Mouse (Mus musculus): ENCODE measurements around the gene Defb20. TPM values are rescaled to one million over a fixed set of nuclear protein-coding genes. Genes with fewer than 3 reads are reported as not detected.
"Not testable (repeated sequence)": the region's sequence is repeated elsewhere in the genome, so short reads cannot be mapped to it uniquely, and the experiment has no call there.

Defb20 gene
- not detected in 3 replicates for total RNA-seq (2017)

DNA sequence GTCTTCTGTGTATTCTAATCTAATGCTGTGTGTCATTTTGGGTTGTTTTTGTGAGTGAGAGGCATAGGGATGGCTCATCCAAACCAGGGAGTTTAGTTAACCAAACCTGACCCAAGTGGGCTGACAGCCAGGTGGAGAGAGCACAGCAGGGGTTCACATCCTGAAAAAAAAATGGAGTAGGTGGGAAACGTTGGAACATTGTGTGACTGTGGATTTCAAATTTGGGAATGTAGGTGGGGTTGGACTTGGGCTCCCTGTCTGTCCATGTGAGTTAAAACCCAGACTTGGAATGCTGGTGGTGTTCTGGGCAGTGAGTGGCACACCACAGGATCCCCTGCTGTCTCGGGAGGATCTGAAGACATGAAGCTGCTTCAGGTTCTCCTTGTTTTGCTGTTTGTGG is at the start of gene Defb20:
TSS of gene Defb20 (plus strand) at position 301 of the 400 bp plus-strand sequence.
- ATAC-seq (replicated peaks; ENCODE audit: insufficient number of reproducible peaks, low FRiP score, low TSS enrichment, poor library complexity, severe bottlenecking) = no peak

GRCm38 (mm10) chr2:152427493-152427892 is 49.4 kb upstream of the Defb20 start:
- no peak for ATAC-seq (replicated peaks; ENCODE audit: insufficient number of reproducible peaks, low FRiP score, low TSS enrichment, poor library complexity, severe bottlenecking)

GRCm38 (mm10) chr2:152428481-152428880 is 48.4 kb upstream of the Defb20 start:
- not testable (repeated sequence) for ATAC-seq (replicated peaks; ENCODE audit: insufficient number of reproducible peaks, low FRiP score, low TSS enrichment, poor library complexity, severe bottlenecking)

DNA sequence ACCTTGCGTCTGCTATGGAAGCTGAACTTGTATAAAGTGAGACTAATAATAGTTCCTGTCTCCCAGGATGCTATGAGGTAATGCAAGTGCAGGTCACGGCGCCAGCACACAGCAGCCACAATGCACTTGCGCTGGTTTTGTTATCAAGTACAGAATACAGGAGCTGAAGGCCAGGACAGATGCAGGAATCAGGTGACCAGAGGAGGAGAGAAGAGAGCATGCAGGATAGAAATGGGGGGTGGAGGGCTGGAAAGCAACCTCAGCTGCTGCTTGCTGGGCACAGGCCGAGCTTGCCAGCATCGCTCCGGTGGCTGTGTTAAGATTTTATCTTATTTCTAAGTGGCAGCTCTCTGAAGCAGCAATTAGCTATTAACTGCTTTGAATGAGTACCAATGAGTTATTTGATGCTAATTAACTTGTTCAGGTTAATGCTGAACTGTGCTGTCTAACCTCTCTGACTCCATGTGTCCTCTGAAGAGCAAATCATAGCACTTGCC is 40.4 kb upstream of the Defb20 start:
- no peak for ATAC-seq (replicated peaks; ENCODE audit: insufficient number of reproducible peaks, low FRiP score, low TSS enrichment, poor library complexity, severe bottlenecking)

DNA sequence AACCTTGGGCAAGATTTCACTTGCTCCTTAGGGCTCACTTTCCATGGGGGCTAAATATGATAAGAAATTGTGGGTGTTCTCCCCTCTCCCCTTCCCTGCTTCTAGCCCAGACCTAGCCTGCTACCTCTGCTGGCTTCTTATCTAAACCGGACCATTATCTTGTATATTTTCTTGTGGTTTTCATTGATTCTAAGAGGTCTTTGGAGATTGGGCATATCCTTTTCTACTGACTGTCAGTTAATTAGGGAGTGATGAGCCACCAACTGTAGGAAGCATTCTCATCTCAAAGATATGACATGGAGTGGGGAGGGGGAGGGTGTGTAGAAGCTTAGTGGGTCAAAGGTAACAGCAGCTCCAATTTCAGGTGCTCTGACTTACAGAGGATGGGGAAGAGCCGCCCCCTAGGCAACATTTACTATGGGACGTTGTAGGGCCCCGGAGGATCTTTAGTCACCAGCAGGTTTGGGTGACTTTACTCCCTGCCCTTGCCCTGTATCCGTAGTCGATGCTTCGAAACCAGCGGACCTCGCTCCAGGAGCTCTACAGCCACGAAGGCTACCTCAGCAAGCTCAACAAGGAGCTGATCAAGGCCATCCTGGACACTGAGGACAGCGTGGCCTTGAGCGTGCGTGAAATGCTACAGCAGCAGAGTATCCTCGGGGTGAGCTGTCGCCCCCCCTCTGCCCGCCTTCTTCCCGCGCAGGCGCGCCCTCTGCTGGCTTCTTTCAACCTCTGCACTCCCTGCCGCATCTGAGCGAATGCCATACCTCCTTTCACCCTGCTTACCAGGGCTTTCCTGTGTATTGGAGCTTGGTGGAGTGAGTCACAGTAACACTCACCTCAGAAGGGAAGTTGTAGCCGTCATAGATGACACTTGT is 39.6 kb upstream of the Defb20 start:
- ATAC-seq (replicated peaks; ENCODE audit: insufficient number of reproducible peaks, low FRiP score, low TSS enrichment, poor library complexity, severe bottlenecking) = peak; percentile 73

DNA sequence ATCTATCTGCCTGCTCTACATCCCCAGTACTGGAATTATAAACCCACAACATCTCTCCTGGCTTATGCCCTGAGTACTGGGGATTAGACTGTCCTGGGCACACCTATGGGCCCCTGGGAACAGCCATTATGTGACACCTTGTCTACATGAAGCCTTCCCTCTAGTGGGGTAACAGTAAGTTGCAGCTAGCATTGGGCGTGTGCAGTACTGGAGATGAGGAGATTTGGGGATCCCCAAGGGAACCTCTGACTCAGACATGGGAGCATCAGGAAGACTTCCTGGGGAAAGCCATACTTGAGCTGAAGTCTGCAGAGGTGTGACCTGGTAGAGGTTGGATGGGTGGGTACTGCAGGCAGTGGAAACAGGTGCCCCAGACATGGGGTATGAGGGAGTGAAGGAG is 37.9 kb upstream of the Defb20 start:
- ATAC-seq (replicated peaks; ENCODE audit: insufficient number of reproducible peaks, low FRiP score, low TSS enrichment, poor library complexity, severe bottlenecking) = no peak

DNA sequence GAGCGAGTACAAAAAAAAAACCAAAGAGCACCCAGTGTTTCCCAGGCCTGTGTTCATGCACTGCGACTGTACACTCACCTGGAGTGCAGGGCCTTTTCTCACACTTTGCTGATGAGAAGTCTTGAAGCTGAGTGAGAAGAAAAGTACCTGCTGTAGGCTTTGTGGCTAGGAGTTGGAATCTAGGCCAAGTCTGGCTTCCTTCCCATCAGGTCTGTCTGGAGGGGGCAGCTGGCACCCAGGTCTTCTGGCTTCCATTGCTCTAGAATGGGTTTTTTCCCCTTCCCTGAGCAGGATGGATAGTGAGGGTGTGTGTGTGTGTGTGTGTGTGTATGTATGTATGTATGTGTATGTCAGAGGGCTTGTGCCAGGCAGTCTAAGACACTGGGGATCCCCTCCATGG is 37.0 kb upstream of the Defb20 start:
- ATAC-seq (replicated peaks; ENCODE audit: insufficient number of reproducible peaks, low FRiP score, low TSS enrichment, poor library complexity, severe bottlenecking) = no peak

GRCm38 (mm10) chr2:152442322-152442721 is 34.5 kb upstream of the Defb20 start:
- ATAC-seq (replicated peaks; ENCODE audit: insufficient number of reproducible peaks, low FRiP score, low TSS enrichment, poor library complexity, severe bottlenecking) = no peak

DNA sequence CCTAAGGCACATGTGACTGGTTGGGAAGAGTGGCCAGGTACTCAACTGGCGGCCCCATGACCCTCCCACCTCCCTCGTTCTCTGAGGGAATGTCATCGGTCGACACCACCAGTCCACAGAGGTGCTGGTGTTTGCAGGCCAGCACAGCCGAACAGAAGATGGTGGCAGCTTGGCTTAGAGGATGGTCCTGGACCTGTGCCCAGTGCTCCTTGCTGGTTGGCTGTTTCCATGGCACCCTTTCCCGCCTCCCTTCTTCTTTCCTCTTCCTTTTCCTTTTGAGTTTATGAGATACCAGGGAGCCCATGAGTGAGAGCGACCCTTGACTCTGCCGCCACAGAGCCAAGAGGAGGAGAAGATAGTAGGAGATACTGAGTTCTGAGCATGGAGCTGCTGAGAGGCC is 33.6 kb upstream of the Defb20 start:
- ATAC-seq (replicated peaks; ENCODE audit: insufficient number of reproducible peaks, low FRiP score, low TSS enrichment, poor library complexity, severe bottlenecking) = no peak

GRCm38 (mm10) chr2:152446642-152447041 is 30.2 kb upstream of the Defb20 start:
- no peak for ATAC-seq (replicated peaks; ENCODE audit: insufficient number of reproducible peaks, low FRiP score, low TSS enrichment, poor library complexity, severe bottlenecking)

GRCm38 (mm10) chr2:152447461-152447860 is 29.4 kb upstream of the Defb20 start:
- ATAC-seq (replicated peaks; ENCODE audit: insufficient number of reproducible peaks, low FRiP score, low TSS enrichment, poor library complexity, severe bottlenecking) = no peak

DNA sequence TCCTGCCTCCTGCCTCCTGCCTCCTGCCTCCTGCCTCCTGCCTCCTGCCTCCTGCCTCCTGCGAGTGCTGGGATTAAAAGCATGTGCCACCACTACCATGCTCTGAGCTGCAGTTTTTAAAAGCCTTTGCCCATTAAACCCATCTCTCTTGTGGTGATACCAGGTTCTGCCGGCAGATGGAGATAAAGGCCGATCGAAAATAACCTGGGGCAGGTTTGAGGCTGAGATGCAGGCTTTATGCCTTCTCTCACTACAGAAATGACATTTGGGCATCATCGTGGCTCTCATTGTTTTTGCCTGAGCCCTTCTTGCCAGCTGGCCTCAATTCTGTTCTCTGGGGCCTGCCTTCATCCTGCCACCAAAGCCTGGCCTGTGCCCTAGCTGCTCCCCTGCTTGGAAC is 26.6 kb upstream of the Defb20 start:
- ATAC-seq (replicated peaks; ENCODE audit: insufficient number of reproducible peaks, low FRiP score, low TSS enrichment, poor library complexity, severe bottlenecking) = no peak

GRCm38 (mm10) chr2:152452101-152452781 is 24.6 kb upstream of the Defb20 start:
- 0 out of 2 replicates have a peak, but pooled peaks have one; percentile 35 for ATAC-seq (replicated peaks; ENCODE audit: insufficient number of reproducible peaks, low FRiP score, low TSS enrichment, poor library complexity, severe bottlenecking)

DNA sequence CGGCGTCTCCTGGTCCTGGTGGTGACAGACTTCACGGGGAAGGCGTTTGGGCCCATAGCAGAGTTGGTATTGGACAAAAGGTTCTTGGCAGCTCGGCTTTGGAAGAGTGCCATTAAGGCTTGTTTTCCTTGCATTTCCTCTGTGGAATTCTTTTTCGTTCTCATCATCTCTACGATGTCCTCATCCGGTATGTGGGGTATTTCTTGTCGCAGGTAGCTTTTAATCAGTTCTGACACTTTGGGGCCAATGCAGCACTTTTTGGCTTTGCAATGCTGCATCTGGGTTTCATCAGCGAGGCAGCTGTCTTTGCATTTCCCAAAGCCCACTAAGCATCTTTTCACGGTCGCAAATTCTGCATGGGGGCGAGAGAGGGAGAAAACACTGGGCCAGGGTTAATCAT is 17.6 kb upstream of the Defb20 start:
- no peak for ATAC-seq (replicated peaks; ENCODE audit: insufficient number of reproducible peaks, low FRiP score, low TSS enrichment, poor library complexity, severe bottlenecking)

DNA sequence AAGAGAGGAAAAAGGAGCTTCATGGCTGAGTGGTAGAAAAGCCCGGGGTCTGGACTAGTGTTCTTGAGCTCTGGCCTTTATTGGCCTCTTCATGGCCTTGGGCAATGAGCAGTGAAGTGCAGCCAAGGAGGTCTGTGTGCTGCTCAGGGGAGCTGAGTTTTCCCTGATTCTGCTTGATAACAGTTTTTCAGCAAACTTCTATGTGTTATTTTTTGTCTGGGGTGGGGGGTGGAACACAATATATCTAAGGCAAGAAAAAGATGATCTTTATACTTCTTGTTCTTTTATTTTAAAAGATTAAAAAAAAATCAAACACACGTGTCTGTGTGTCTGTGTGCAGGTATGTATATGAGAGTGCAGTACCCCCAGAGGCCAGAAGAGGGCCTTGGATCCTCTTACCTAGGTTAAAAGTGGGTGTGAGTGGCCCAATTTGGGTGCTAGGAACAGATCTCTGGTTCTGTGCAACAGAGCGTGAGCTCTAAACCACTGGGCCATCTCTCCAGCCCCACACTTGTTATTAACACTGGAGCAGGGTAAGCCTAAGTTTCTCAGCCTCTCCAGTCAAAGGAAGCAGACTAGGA is 12.2 kb upstream of the Defb20 start, which contains the start of gene Defb23:
TSS of gene Defb23 (minus strand) at position 51 of the 581 bp plus-strand sequence.
- no peak for ATAC-seq (replicated peaks; ENCODE audit: insufficient number of reproducible peaks, low FRiP score, low TSS enrichment, poor library complexity, severe bottlenecking)

GRCm38 (mm10) chr2:152470973-152471372 is 5.9 kb upstream of the Defb20 start:
- ATAC-seq (replicated peaks; ENCODE audit: insufficient number of reproducible peaks, low FRiP score, low TSS enrichment, poor library complexity, severe bottlenecking) = no peak

GRCm38 (mm10) chr2:152472434-152472833 is 4.4 kb upstream of the Defb20 start:
- ATAC-seq (replicated peaks; ENCODE audit: insufficient number of reproducible peaks, low FRiP score, low TSS enrichment, poor library complexity, severe bottlenecking) = no peak

DNA sequence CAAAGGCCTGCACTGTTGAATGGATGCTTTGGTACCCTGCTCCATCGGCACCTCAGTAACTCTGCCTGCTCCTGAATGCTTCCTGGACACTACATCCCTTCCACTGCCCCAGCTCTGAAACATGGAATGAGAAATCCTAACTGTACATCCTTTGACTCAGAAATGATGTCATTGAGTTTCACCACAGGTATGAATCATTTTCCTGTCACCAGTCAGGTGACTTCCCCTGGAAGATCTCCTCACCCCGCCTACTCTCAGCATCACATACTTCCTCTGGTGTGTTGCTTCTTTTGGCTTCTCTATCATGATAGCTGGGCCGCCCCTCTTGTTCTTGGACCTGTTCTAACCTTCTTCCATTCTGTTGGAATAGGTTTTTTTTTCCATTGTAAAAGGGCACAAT is 4.0 kb downstream of the Defb20 start:
- ATAC-seq (replicated peaks; ENCODE audit: insufficient number of reproducible peaks, low FRiP score, low TSS enrichment, poor library complexity, severe bottlenecking) = no peak

- no peak for ATAC-seq (replicated peaks; ENCODE audit: insufficient number of reproducible peaks, low FRiP score, low TSS enrichment, poor library complexity, severe bottlenecking)
Observed at GRCm38 (mm10) chr2:152481726-152482125, 4.9 kb downstream of the Defb20 start.
